Mouse (Mus musculus): Measurements from ENCODE around the gene Aamp. TPM values are rescaled to one million over a fixed set of nuclear protein-coding genes. Genes with fewer than 3 reads are reported as not detected.

Aamp gene
- polyA plus RNA-seq, 1 experiment from 2014 or later, result 130 TPM

- Histone ChIP-seq H3K9ac (ENCODE audit: low read depth, low read length) (peak overlapping the region; percentile 51; the same call in 1 of the 2 replicates), H3K27me3 (replicated peaks; ENCODE audit: control insufficient read depth, insufficient read depth, low read length) (no peaks in the 10 kb centered on the region), H3K4me3 (ENCODE audit: low read depth, low read length) (peak overlapping the region; percentile 74), H3K9me3 (ENCODE audit: control insufficient read depth) (no peaks in the 10 kb centered on the region), H3K4me1 (replicated peaks; ENCODE audit: control insufficient read depth, insufficient read depth, low read length) (peaks cover 4% of the 10 kb centered on the region; the same call in 1 of the 2 replicates), H3K4me2 (replicated peaks; ENCODE audit: low read depth) (peak overlapping the region; percentile 86), H3K27ac (ENCODE audit: low read depth, low read length) (peak overlapping the region; percentile 35; the same call in 1 of the 2 replicates), H3K36me3 (ENCODE audit: control insufficient read depth, insufficient read depth) (peaks cover 53% of the 10 kb centered on the region)
- 3% methylated on average over 23 of the region's 23 CpGs for WGBS
- no peak for TF ChIP-seq CTCF (IDR thresholded peaks at IDR 0.05; ENCODE audit: low read depth)
- ATAC-seq, result 0 out of 2 replicates have a peak, but pooled peaks have one; percentile 0
Observed at GRCm38 (mm10) chr1:74285212-74286010, 873 bp upstream of the Aamp start.

- Histone ChIP-seq H3K4me3 (ENCODE audit: low read depth, low read length) (peak overlapping the region; percentile 76), H3K9ac (ENCODE audit: low read depth, low read length) (peak overlapping the region; percentile 60), H3K4me2 (replicated peaks; ENCODE audit: low read depth) (peak overlapping the region; percentile 81), H3K9me3 (ENCODE audit: control insufficient read depth) (no peaks in the 10 kb centered on the region), H3K27ac (ENCODE audit: low read depth, low read length) (peak overlapping the region; percentile 89), H3K4me1 (replicated peaks; ENCODE audit: control insufficient read depth, insufficient read depth, low read length) (peaks cover 4% of the 10 kb centered on the region; the same call in 1 of the 2 replicates), H3K27me3 (replicated peaks; ENCODE audit: control insufficient read depth, insufficient read depth, low read length) (no peaks in the 10 kb centered on the region), H3K36me3 (ENCODE audit: control insufficient read depth, insufficient read depth) (peaks cover 46% of the 10 kb centered on the region)
- peak; percentile 9 for ATAC-seq
- 8% methylated on average over 15 of the region's 15 CpGs for WGBS
- TF ChIP-seq CTCF (IDR thresholded peaks at IDR 0.05; ENCODE audit: low read depth), result no peak
Observed at GRCm38 (mm10) chr1:74283686-74284463, 663 bp downstream of the Aamp start.

DNA sequence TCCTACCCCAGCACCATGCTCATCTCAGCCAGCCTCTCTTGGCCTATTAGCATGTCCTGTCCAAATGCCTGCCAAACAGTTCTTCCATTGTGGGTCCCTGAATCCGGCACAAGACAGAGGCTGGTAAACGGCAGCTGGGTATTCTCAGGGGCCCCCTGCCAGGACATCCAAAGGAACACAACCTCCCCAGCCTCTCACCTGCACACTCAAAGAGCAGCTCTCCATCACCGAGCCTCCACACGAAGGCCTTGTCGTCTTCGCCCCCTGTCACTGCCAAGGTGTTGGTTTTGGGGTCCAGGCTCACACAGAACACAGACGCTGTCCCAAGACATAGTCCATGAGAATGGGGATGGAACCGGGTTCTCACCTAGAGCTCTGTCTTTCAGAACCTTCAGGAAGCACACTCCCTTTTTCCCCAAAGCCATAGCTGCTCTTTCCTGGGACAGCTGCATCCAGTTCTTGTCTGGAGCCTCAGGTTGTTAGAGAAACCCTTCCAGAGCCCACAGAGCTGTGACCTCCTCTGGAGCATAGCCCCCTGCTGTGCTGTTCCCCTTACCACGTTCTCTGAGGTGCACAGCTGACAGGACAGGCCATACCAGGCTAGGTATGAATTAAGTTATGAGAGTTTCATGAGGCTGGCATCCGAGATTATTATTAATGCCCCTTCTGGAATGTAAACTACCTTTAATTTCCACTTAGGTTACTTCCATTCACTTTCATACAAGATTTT, 1.5 kb downstream of the Aamp start:
- H3K27me3 ChIP-seq (replicated peaks; ENCODE audit: control insufficient read depth, insufficient read depth, low read length), result no peaks in the 10 kb centered on the region
- H3K27ac ChIP-seq (ENCODE audit: low read depth, low read length), result no peak overlapping the region
- no peak overlapping the region for H3K4me3 ChIP-seq (ENCODE audit: low read depth, low read length)
- no peak for TF ChIP-seq CTCF (IDR thresholded peaks at IDR 0.05; ENCODE audit: low read depth)
- H3K9me3 ChIP-seq (ENCODE audit: control insufficient read depth), result no peaks in the 10 kb centered on the region
- peaks cover 4% of the 10 kb centered on the region; the same call in 1 of the 2 replicates for H3K4me1 ChIP-seq (replicated peaks; ENCODE audit: control insufficient read depth, insufficient read depth, low read length)
- 90% methylated on average over 10 of the region's 10 CpGs for WGBS
- peaks cover 38% of the 10 kb centered on the region for H3K36me3 ChIP-seq (ENCODE audit: control insufficient read depth, insufficient read depth)
- no peak overlapping the region for H3K4me2 ChIP-seq (replicated peaks; ENCODE audit: low read depth)
- no peak for ATAC-seq
- H3K9ac ChIP-seq (ENCODE audit: low read depth, low read length), result no peak overlapping the region

- Histone ChIP-seq H3K27ac (ENCODE audit: low read depth, low read length) (no peak overlapping the region), H3K9me3 (ENCODE audit: control insufficient read depth) (no peaks in the 10 kb centered on the region), H3K4me3 (ENCODE audit: low read depth, low read length) (no peak overlapping the region), H3K27me3 (replicated peaks; ENCODE audit: control insufficient read depth, insufficient read depth, low read length) (no peaks in the 10 kb centered on the region), H3K4me2 (replicated peaks; ENCODE audit: low read depth) (no peak overlapping the region), H3K36me3 (ENCODE audit: control insufficient read depth, insufficient read depth) (peaks cover 34% of the 10 kb centered on the region), H3K9ac (ENCODE audit: low read depth, low read length) (no peak overlapping the region), H3K4me1 (replicated peaks; ENCODE audit: control insufficient read depth, insufficient read depth, low read length) (peaks cover 4% of the 10 kb centered on the region; the same call in 1 of the 2 replicates)
- ATAC-seq, result no peak
- TF ChIP-seq CTCF (IDR thresholded peaks at IDR 0.05; ENCODE audit: low read depth), result no peak
- WGBS, result 97% methylated on average over 8 of the region's 8 CpGs
Observed at GRCm38 (mm10) chr1:74281886-74282285, 2.7 kb downstream of the Aamp start.

GRCm38 (mm10) chr1:74281372-74281771, 3.2 kb downstream of the Aamp start:
- no peak overlapping the region for H3K4me2 ChIP-seq (replicated peaks; ENCODE audit: low read depth)
- no peaks in the 10 kb centered on the region for H3K9me3 ChIP-seq (ENCODE audit: control insufficient read depth)
- H3K27me3 ChIP-seq (replicated peaks; ENCODE audit: control insufficient read depth, insufficient read depth, low read length), result no peaks in the 10 kb centered on the region
- 69% methylated on average over 2 of the region's 2 CpGs for WGBS
- H3K4me3 ChIP-seq (ENCODE audit: low read depth, low read length), result no peak overlapping the region
- no peak overlapping the region for H3K27ac ChIP-seq (ENCODE audit: low read depth, low read length)
- ATAC-seq, result no peak
- H3K9ac ChIP-seq (ENCODE audit: low read depth, low read length), result no peak overlapping the region
- peaks cover 4% of the 10 kb centered on the region; the same call in 1 of the 2 replicates for H3K4me1 ChIP-seq (replicated peaks; ENCODE audit: control insufficient read depth, insufficient read depth, low read length)
- peaks cover 34% of the 10 kb centered on the region for H3K36me3 ChIP-seq (ENCODE audit: control insufficient read depth, insufficient read depth)
- TF ChIP-seq CTCF (IDR thresholded peaks at IDR 0.05; ENCODE audit: low read depth), result no peak
